Mouse (Mus musculus) megakaryocyte-erythroid progenitor cell, adult 5-6 weeks (primary cell): ENCODE measurements around the gene Bach2. TPM values are rescaled to one million over a fixed set of nuclear protein-coding genes. Genes with fewer than 3 reads are reported as not detected.

Source experiments
- ATAC-seq: replicated peaks from 2 replicates; pipeline ENCODE4 v1.8.0; 2016; ENCODE audit warnings: mild to moderate bottlenecking, inconsistent platforms; ENCODE audit not compliant: severe bottlenecking, poor library complexity, low FRiP score, low TSS enrichment
- total RNA-seq, 2 experiments: library from RNA; stranded (forward) in 1 of 2; stranded (reverse) in 1 of 2; fragments of 200-1000, 215-1000 nt in 1 of 2; fragments of >200 nt in 1 of 2; fragmentation: Nextera tagmentation in 1 of 2; gene quantifications; 2 replicates each; pipeline ENCODE4 v1.2.3; 2014 to 2017

Gene Bach2
- total RNA-seq, 2 experiments from 2014 or later: 0.52 to 16.9 TPM

DNA sequence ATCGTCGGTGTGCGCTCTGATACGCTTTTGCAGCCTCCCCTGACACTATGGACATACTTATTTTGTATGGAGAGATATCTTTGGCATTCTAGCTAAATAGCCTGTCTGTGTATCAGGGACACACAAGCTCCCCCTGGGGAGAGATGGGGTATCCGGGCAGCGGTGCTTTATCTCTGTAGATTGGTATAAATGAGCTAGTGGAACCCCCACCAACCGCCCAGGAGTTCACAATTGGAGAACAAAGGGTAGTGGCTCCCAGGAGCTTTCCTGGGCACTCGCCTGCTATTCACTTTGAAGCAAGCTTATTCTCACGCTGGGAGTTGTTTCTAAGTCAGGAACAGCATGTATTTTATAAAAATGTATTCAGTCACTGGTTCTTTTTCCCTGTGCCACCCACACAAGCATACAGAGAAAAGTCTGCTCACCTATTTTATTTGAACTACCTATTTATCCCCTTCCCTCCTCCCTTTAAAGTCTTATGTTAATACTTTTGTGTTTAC lies 291.9 kb downstream of the Bach2 start:
- ATAC-seq: no peak

DNA sequence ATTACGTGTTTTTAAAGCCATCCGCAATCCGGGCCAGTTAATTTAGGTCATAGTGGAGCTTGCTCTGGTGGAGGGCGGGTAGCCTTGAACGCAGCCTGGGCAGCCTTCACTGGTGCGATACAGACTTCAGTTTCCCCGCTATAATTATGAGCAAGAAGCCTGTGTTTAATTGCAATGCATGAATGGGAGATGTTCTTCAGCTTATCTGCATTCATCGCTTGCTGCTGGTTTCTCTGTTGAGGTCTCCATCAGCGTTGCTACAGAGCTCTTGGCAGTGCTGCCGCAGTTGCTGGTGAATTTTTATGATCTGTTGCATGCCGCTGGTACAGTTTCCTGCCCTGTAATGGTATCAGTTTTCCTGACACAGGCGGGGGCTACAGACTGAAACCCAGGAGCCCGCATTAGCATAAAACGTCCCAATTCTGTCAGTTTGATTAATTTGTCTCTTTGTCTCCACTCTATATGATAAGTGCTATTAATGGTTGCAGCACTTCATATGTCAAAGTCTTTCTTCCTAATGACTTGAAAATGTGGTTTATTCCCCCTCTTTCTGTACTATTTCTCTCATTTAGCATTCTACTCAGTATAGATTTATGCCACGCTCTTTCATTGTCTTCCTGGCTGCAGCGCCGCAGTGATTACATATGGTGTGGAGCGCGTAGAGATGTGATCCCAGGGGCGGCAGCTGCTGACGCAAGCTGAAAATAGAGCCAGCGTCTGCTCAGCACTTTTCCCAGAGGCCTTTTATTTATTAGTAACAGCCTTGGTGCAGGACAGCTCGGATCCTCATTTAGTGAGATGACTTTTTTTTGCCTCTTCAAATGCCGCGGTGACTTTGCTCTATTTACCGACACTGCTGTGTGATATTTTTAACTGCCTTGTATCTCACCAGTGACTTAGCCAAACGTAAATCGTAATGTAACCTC lies 292.6 kb downstream of the Bach2 start:
- no peak for ATAC-seq

DNA sequence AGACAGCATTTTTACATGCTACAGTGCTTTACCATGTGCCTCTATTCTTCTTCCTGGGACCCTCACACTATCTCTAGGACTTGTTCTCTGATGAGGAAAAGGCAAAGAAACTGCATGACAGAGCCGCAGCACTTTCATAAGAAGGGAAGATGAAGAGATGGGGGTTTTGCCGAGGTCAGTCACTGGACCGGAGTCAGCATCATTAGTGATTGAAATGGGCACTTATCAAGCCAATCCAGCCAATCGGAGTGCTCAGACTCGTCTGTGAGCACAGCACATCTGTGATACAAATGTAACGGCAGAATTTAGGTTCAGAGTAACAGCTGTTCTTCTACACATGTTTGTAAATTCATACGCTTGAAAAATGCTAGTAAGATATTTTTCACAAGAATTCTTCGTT lies 293.5 kb downstream of the Bach2 start:
- ATAC-seq: no peak

DNA sequence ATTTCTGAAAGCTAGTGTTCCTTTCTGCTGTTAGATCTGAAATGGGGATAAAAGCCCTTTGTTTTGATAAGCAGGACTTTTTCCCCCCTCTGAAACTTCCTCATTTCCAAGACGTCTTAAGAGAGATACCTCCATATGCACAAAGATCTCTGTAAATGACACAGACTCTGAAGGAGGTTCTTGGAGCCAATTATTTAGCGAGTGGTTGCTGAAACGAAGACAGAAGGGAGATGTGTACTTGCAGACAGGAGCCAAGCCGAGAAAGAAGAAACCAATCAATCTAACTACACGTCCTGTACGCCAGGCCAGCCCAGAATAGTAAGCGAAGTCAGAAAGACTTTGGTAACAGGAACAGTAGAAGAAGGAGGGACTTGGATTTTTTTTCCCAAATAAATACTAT lies 295.1 kb downstream of the Bach2 start:
- ATAC-seq: no peak

- ATAC-seq: no peak
Observed at GRCm38 (mm10) chr4:32535626-32536025, 297.0 kb downstream of the Bach2 start.

DNA sequence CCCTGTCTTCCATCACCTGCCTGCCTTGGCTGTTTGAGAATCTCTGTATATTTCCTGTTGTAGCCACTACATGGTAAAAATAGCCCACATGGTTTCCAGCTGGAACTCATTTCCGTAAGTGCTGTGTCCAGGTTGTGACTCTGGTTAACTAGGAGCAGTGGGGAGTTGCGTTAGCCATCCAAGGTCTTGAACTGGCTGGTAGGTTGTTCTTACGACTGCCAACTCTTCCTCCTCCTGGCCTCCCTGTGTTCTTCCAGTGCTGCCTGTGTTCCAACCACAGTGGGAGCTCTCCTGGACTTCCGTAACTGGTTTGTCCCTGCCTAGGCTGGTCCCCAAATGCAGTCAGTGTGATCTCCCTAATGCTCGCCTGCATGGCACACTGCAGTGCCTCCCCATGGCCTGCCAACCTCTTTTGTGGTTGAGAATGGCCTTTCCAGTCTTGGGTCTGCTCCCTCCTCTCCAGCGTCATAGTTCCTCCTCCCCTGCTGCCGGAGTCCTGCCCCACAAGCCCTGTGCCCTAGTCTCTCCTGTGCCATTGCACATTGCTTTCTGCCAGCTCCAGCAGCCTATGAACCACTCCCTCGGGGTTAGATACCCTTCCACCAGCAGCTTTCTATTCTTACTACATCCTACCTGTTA lies 298.4 kb downstream of the Bach2 start:
- no peak for ATAC-seq

GRCm38 (mm10) chr4:32538088-32538487 lies 299.5 kb downstream of the Bach2 start:
- ATAC-seq: no peak

GRCm38 (mm10) chr4:32538488-32538887 lies 299.9 kb downstream of the Bach2 start:
- ATAC-seq: no peak

DNA sequence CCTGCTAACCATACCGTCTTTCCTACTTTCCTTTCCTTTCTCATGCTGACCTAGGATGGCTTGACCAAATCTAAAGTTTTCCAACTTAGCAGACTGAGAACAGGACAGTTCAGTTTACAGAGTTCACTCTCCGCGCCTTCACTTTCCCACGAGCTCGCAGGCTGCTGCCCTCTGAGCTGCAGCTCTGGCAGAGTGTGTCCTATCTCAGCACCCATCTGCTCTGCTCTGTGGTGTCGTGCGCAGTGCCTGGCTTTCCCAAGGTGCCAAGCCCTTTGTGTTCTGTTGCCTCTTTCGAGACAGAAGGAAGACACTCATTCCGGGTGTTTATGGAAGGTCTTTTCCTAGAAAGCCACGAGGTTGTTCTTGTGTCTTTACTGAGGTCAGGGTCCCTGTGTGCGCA lies 300.4 kb downstream of the Bach2 start:
- ATAC-seq: no peak

GRCm38 (mm10) chr4:32544821-32545545 lies 306.4 kb downstream of the Bach2 start:
- no peak for ATAC-seq

GRCm38 (mm10) chr4:32545548-32545947 lies 306.9 kb downstream of the Bach2 start:
- no peak for ATAC-seq

DNA sequence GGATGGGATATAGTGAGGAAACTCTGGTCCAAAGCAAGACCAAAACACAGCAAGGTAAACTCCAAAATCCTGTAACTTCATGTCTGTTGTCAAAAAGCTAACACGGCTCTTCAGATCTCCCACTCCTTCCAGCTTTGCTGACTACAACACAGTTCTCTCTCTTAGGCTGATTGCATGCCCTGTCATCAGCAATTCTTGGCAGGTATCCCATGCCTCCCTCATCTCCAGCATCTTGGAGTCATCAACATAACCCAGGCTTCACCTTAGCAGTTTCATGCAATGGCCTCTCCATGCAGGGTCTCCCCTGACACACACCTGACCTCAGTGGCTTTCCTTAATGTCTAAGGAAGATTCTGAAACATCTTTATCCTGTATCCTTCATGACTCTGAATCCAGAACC lies 310.5 kb downstream of the Bach2 start:
- no peak for ATAC-seq

DNA sequence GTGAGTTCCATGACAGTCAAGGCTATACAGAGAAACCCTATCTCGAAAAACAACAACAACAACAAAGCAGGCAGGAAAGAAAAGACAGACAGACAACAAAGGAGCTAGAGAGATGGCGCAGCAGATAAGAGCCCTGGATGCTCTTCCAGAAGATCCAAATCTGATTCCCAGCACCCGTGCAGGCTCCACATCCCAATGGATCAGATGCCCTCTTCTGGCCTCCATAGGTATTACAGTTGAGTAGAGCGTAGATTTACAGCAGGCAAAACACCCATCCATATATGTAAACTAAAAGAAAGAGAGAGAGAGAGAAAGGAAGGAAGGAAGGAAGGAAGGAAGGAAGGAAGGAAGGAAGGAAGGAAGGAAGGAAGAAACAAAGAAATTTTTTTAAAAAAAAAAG lies 312.7 kb downstream of the Bach2 start:
- ATAC-seq: no peak

- no peak for ATAC-seq
Observed at GRCm38 (mm10) chr4:32555506-32555905, 316.9 kb downstream of the Bach2 start.

GRCm38 (mm10) chr4:32560246-32560645 lies 321.6 kb downstream of the Bach2 start:
- no peak for ATAC-seq

DNA sequence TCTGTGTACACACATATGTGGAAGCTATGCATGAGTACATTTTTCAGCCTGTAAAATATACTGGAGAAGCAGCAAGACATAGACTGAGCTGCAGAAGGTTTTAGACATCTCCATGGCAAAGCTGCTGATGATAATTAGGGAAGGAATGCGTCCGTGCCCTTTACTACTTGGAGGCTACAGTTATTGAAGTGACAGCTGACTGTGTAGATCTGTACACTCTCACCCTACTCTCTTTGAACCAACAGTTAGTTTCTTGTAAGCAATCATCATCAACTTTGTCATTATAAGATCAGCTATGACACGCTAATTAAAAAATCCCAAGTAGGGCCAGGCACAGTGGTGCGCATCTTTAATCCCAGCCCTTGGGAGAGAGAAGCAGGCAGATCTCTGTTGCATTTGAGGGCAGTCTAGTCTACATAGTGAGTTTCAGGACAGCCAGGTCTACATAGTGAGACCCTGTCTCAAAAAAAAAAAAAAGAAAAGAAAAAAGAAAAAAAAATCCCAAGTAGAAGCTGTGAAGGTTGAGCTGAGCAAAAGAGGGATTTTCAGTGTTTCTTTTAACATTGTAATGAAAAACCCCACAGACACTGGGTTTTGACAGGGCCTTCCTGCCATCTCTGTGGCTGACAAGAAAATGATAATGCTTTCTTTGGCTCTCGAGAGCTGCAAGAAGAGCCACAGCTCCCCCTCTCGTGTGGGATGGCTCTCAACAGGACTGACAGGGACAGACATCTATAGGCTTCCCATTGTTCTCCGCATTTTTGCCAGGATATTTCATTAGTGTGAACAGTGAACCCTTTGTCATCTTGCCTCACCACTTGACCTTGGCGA lies 322.3 kb downstream of the Bach2 start:
- no peak for ATAC-seq

GRCm38 (mm10) chr4:32561555-32562095 lies 323.0 kb downstream of the Bach2 start:
- no peak for ATAC-seq

DNA sequence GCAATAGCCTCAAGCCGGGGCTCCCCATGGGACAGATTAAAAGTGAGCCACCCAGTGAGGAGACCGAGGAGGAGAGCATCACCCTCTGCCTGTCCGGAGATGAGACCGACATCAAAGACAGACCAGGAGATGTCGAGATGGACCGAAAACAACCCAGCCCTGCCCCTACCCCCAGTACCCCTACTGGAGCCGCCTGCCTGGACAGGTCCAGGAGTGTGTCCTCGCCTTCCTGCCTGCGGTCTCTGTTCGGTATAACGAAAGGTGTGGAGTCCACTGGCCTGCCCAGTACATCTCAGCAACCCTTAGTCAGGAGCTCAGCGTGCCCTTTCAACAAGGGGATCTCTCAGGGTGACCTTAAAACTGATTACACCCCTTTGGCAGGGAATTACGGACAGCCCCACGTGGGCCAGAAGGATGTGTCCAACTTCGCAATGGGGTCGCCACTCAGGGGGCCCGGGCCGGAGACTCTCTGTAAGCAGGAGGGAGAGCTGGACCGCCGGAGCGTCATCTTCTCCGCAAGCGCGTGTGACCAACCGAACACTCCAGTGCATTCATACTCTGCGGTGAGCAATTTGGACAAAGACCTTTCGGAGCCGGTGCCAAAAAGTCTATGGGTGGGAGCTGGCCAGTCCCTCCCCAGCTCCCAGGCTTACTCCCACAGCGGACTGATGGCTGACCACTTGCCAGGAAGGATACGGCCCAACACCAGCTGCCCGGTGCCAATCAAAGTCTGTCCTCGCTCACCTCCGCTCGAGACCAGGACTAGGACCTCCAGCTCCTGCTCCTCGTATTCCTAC lies 323.9 kb downstream of the Bach2 start:
- ATAC-seq: no peak
